Mouse (Mus musculus) bone marrow macrophage, adult 2 months (primary cell): ENCODE results near the gene Kmt2c.

Experiments used
- CTCF ChIP-seq: IDR thresholded peaks from 2 replicates; pipeline ENCODE4 v1.5.1; 2012; ENCODE audit warnings: low read depth, mild to moderate bottlenecking, low read length, moderate library complexity
- POLR2A ChIP-seq: IDR thresholded peaks from 2 replicates; pipeline ENCODE4 v1.6.1; 2012; ENCODE audit warnings: mild to moderate bottlenecking, low read depth, low read length, borderline replicate concordance

DNA sequence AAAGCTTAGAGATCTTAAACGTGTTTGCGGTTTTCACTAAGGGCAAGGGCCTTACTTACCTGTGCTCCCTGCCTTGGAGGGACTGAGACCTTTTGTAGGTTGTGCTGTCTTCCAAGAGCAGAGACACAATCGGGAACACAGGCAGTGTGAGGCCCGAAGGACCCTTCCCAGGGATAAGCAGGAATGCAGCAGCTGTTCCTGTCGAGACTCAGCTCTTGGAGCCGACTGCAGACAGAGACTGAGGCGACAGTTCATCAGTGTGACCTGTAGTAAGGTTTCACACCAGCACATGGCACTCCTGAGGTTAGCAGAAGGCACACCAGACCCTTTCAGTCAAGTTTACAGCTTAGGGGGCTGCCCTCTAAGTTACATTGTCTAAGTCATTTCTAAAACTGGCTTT is 236.3 kb downstream of the Kmt2c start:
- TF ChIP-seq CTCF, result no peak
- no peak for TF ChIP-seq POLR2A
